Mouse (Mus musculus) cortical plate, adult 2 months (tissue): ENCODE data around the gene Lmo1. TPM values are rescaled to one million over a fixed set of nuclear protein-coding genes. Genes with fewer than 3 reads are reported as not detected.
"Not testable (repeated sequence)": the region's sequence is repeated elsewhere in the genome, so short reads cannot be mapped to it uniquely, and the experiment has no call there.

ENCODE experiments used
- H3K27ac ChIP-seq: fragments of 200-500 bp; 2 replicates; pipeline ENCODE4 v1.5.1; 2012; ENCODE audit warnings: low read length, control low read depth, inconsistent platforms; ENCODE audit not compliant: insufficient read depth
- H3K4me1 ChIP-seq: fragments of 200-500 bp; 2 replicates; pipeline ENCODE4 v1.6.1; 2011; ENCODE audit warnings: low read length; ENCODE audit not compliant: control insufficient read depth, insufficient read depth
- H3K4me3 ChIP-seq: fragments of 200-500 bp; 2 replicates; pipeline ENCODE4 v1.5.1; 2011; ENCODE audit warnings: mild to moderate bottlenecking, low read length, control low read depth; ENCODE audit not compliant: insufficient read depth
- CTCF ChIP-seq: fragments of 200-500 bp; IDR thresholded peaks from 2 replicates; pipeline ENCODE4 v1.5.1; 2011; ENCODE audit warnings: mild to moderate bottlenecking, control low read depth, low read length; ENCODE audit not compliant: insufficient read depth; ENCODE audit errors: extremely low read depth
- POLR2A ChIP-seq: fragments of 200-500 bp; IDR thresholded peaks from 2 replicates; pipeline ENCODE4 v1.6.1; 2011; ENCODE audit warnings: mild to moderate bottlenecking, low read length, control low read depth; ENCODE audit not compliant: insufficient read depth; ENCODE audit errors: extremely low read depth
- polyA plus RNA-seq: library from polyadenylated mRNA; depleted of rRNA; stranded (reverse); fragments of >200 nt; gene quantifications from 2 replicates; pipeline ENCODE4 v1.2.3, GENCODE M21; 2012

Lmo1 gene
- polyA plus RNA-seq, 1 experiment = 24.0 TPM

- TF ChIP-seq CTCF (no peak), POLR2A (no peak)
- Histone ChIP-seq H3K4me1 (no peaks in the 10 kb centered on the region), H3K27ac (no peak overlapping the region), H3K4me3 (no peak overlapping the region)
Observed at GRCm38 (mm10) chr7:109129946-109130686, 44.9 kb downstream of the Lmo1 start.

GRCm38 (mm10) chr7:109129442-109129841, 45.6 kb downstream of the Lmo1 start:
- Histone ChIP-seq H3K27ac (no peak overlapping the region), H3K4me1 (no peaks in the 10 kb centered on the region), H3K4me3 (no peak overlapping the region)
- TF ChIP-seq POLR2A (no peak), CTCF (no peak)

GRCm38 (mm10) chr7:109115929-109116328, 59.1 kb downstream of the Lmo1 start:
- Histone ChIP-seq H3K27ac (no peak overlapping the region), H3K4me1 (peaks cover 1% of the 10 kb centered on the region; the same call in 1 of the 2 replicates), H3K4me3 (no peak overlapping the region)
- TF ChIP-seq CTCF = no peak
- TF ChIP-seq POLR2A = no peak

- not testable (repeated sequence) for H3K4me1 ChIP-seq, H3K27ac ChIP-seq
Observed at GRCm38 (mm10) chr7:109115488-109115887, 59.5 kb downstream of the Lmo1 start.

DNA sequence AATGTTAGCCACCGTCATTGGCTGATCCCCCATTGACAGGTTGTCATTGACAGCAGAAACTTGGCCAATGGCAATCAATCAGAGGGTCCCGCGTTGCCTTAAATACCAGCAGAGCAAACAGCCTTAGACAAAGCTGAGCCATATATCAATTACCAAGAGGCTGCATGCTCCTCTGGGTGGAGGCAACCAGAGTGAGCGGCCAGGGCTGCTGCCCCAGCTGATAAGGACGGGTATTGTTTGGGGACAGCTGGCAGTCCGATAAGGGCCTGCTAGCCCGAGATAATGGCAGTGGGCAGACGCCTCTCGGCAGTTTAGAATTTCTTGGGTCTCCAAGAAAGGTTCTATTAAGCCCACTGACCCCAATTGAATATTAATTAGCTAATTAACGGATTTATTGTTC, 60.1 kb downstream of the Lmo1 start:
- H3K27ac ChIP-seq = no peak overlapping the region
- no peak overlapping the region for H3K4me3 ChIP-seq
- TF ChIP-seq POLR2A (no peak), CTCF (no peak)
- peaks cover 4% of the 10 kb centered on the region; the same call in 1 of the 2 replicates for H3K4me1 ChIP-seq

More at GRCm38 (mm10) chr7:109115488-109115887, 59.5 kb downstream of the Lmo1 start:
- H3K4me3 ChIP-seq = not testable (repeated sequence)

- Histone ChIP-seq H3K4me1 (peaks cover 4% of the 10 kb centered on the region; the same call in 1 of the 2 replicates), H3K4me3 (no peak overlapping the region), H3K27ac (no peak overlapping the region)
- no peak for TF ChIP-seq POLR2A
- no peak for TF ChIP-seq CTCF
Observed at GRCm38 (mm10) chr7:109111000-109111399, 64.0 kb downstream of the Lmo1 start.

DNA sequence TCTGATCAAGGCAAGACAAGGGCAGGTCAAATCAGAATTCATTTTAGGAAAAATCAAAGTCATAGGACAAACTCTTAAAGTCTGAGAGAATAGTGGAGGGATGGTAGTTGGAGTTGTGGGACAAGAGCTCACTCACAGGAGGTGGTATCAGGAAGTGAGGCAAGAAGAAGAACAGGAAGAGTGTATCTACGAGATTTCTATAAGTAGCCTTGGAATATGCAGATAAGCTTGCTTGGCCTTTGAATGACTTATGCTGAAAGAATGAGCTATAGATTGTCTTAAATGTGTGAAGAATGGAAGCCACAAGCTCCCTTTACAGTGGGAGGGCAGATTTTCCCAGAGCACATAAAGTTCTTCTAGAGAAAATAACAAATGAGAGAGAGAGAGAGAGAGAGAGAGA, 70.1 kb downstream of the Lmo1 start:
- Histone ChIP-seq H3K4me3 (no peak overlapping the region), H3K27ac (no peak overlapping the region), H3K4me1 (no peaks in the 10 kb centered on the region)
- no peak for TF ChIP-seq POLR2A
- TF ChIP-seq CTCF = no peak

- no peak overlapping the region for H3K27ac ChIP-seq
- H3K4me1 ChIP-seq = no peaks in the 10 kb centered on the region
- H3K4me3 ChIP-seq = no peak overlapping the region
- TF ChIP-seq POLR2A (no peak), CTCF (no peak)
Observed at GRCm38 (mm10) chr7:109101167-109101566, 73.8 kb downstream of the Lmo1 start.

DNA sequence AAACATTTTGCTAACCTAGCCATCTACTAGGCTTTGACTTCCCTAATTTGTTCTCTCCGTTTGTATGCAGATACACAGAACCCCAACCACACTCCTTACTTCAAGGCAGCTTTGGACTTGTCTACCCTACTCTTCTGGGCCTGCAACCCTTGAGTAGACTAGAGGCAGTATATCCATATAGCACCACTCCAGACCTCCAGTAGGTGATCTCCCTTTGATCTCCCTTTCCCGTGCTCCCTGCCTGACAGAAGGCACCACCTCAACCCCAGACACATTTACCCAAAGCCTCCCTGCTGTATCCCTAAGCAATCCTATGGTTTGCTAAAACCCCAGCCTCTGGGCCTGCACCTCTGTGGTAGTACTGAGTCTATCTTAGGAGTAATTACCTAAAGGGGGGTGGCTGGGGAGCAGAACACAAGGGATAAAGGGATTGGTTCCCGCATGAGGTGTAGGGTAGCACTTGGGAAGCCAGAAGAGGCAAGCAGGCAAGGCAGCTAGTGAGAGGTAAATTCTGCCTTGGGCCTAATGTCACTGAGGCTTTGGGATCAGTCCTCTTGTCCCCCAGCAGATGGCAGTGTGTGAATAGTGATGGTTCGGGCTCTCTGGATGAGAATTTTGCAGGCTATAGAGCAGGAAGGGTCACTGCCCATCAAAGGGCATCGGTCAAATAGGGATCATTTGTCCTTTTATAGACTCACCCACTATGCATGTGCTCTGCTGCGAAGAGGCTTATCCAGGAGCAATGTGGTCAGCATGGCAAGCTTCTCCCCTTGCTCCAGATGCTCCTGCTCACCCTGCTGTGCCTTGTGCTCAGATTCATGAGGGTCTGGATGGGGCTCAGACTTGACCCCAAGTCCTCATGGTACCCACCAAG, 76.6 kb downstream of the Lmo1 start:
- Histone ChIP-seq H3K4me1 (no peaks in the 10 kb centered on the region), H3K27ac (no peak overlapping the region), H3K4me3 (no peak overlapping the region)
- no peak for TF ChIP-seq POLR2A
- TF ChIP-seq CTCF = peak; percentile 84

GRCm38 (mm10) chr7:109097203-109097602, 77.8 kb downstream of the Lmo1 start:
- Histone ChIP-seq H3K4me1 (no peaks in the 10 kb centered on the region), H3K4me3 (no peak overlapping the region), H3K27ac (no peak overlapping the region)
- TF ChIP-seq POLR2A (no peak), CTCF (no peak)
